Mouse (Mus musculus) liver, adult (tissue): ENCODE data around the gene Sgsh.

ENCODE experiments used
- GATA4 ChIP-seq: IDR thresholded peaks from 2 replicates; pipeline ENCODE4 v1.6.1; 2014; ENCODE audit warnings: mild to moderate bottlenecking, low read length; ENCODE audit not compliant: insufficient replicate concordance

The Sgsh gene

GRCm38 (mm10) chr11:119382338-119382850 is 27.1 kb upstream of the Sgsh start:
- TF ChIP-seq GATA4 = no peak

- no peak for TF ChIP-seq GATA4
Observed at GRCm38 (mm10) chr11:119381631-119382337, 26.4 kb upstream of the Sgsh start.

GRCm38 (mm10) chr11:119378551-119378950 is 23.2 kb upstream of the Sgsh start:
- TF ChIP-seq GATA4 = no peak

GRCm38 (mm10) chr11:119377326-119377725 is 22.0 kb upstream of the Sgsh start:
- no peak for TF ChIP-seq GATA4

DNA sequence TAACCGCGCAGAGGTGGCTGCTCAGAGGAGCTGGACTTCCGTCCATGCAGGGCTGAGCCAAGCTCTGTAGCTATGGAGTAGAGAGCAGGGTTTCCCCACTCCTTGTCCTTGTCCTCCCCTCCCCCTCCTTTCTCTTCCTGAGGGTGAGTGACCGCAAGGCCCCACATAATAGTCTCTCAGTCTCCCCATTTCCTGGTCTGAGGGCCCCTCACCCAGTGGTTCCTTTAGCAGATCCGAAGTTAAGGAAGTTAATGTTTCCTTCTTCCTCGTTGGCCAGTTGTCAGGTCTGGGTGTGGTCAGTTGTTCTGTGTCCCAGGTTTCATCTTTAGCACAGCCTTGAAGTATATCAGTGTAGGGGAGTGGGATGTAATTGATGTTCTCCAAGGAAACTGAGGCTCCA is 20.1 kb upstream of the Sgsh start:
- TF ChIP-seq GATA4 = no peak

GRCm38 (mm10) chr11:119363534-119364145 is 8.3 kb upstream of the Sgsh start:
- no peak for TF ChIP-seq GATA4

DNA sequence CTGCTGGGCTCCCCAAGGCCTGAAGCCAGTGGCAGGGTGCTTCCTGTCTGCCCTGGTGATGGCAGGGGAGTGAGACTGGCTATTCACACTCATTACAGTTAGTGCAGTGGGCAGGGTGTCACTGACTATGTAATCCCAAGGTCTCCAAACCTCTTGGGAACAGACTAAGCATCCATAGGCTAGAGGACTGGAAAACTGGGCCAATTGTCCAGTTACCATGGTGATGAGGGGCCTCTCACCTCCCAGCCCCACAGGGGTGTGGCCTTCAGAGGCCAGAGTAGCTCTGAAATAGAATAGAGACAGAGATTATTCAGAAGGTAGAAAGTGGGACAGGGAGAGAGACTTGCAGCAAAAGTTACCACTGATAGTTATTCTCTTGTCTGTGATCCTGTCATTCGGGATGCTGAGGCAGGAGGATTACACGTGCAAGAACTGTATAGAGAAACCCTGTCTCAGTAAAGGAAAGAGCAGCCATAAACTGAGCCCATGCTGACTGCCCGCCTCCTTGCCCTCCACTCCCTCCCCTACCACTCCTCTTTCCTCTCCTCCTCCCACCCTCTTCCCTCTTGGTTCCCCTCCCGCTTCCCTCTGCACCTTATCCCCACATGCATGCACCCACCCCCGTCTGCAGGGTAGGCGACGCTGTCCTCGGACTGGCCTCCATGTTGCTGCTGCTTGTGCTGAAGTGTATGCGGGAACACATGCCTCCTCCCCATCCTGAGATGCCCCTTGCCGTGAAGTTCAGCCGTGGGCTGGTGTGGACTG is 7.6 kb upstream of the Sgsh start:
- no peak for TF ChIP-seq GATA4

DNA sequence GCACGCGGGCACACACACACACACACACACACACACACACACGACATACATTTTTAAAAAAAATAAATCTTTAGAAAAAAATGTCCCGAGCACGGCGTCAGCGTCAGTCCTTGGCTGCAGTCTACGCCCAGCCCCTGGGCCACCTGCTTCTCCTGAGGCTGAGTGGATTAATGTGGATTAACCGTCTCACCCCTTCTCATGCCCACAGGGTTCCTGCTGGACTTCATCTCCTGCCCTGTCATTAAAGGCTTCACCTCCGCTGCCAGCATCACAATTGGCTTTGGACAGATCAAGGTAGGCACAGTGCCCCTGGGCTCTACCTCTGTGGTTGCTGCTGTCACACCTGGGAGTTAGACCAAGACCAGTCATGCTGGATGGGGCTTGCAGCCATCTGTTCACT is 3.8 kb upstream of the Sgsh start:
- TF ChIP-seq GATA4 = no peak

DNA sequence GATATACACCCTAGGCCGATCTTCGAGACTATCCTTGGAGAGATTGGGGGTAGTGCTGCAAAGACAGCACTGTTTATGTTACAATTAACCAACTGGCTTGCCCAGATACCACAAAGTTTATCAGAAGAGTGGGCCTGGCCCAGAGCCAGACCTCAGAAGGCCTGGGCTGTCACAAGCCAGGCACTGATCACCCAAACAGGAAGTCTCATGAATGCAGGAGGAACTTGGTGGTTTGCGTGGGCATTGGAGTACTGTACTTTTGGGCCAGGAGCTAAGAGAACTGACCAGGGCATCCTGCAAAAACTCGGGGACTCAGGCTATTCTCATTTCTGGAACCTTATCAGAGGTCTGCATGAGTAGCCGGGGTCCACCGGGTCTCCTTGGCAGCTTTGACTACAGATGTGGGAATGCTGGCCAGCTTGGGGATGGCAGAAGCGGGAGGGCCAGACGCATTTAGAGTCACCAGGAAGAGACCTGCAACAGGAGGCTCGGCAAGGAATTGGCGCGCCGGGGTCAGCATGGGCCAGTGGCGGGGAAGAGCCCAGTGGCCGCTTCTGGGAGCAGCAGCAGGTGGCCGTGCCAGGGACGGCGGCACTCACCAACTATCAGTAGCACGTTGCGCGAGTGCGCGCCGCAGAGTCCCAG is 416 bp downstream of the Sgsh start:
- no peak; the same call in 1 of the 2 replicates for TF ChIP-seq GATA4

DNA sequence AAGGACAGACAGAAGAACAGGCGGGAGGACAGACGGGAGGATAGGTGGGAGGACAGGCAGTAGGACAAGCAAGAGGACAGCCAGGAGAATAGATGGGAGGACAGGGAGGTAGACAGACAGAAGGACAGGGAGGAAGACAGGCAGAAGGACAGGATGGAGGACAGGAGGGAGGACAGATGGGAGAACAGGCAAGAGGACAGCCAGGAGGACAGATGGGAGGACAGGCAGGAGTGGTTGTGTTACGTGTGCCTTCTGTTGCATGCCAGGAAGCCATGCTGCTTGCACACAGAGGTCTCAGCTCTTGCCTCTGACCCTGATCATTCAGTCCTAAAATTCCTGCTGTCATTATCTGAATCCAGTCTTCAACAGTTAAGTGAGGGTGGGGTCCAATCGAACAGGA is 1.4 kb downstream of the Sgsh start:
- no peak for TF ChIP-seq GATA4

DNA sequence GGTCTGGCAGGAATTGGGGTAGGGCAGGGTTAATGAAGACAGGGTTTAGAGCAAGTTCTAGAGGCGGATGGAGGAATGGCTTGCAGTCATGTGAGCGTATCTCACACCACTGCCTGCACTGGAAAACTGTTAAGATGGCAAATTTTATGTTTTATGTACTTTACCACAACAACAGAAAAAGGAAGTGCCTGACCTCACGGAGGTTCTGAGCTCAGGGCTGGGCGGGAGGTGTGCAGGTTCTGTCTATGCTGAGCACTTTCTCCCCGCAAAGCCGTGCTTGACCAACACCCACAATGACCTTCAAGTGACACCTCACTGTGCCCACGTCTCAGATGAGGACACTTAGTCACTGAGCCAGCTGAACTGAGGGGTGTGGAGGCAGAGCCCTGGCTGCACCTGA is 3.2 kb downstream of the Sgsh start:
- TF ChIP-seq GATA4 = no peak

- TF ChIP-seq GATA4 = no peak
Observed at GRCm38 (mm10) chr11:119347125-119347524, 8.2 kb downstream of the Sgsh start.

DNA sequence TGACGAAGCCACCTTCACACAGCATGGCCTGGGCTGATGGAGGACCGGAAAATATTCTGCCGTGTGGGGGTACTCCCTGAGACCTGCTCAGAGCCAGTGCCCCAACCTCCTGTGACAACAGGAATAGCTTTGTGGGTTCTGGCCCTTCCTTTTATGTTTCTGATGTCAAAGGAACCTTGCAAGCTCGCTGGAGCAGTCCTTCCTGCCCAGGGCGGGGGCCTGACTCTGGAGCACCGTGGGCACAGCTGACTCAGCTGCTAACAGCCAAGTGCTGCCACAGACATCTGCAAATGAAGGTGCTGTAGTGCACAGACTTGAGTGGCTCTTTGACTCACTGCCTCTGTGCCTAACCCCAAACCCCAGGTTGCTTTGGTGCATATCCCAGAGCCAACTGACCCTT is 10.5 kb downstream of the Sgsh start:
- TF ChIP-seq GATA4 = no peak

- no peak for TF ChIP-seq GATA4
Observed at GRCm38 (mm10) chr11:119344178-119344577, 11.2 kb downstream of the Sgsh start.

GRCm38 (mm10) chr11:119339637-119340036 is 15.7 kb downstream of the Sgsh start:
- no peak for TF ChIP-seq GATA4
